27 mouse cellular contexts compared by ENCODE assay signal in the genomic region with DNA sequence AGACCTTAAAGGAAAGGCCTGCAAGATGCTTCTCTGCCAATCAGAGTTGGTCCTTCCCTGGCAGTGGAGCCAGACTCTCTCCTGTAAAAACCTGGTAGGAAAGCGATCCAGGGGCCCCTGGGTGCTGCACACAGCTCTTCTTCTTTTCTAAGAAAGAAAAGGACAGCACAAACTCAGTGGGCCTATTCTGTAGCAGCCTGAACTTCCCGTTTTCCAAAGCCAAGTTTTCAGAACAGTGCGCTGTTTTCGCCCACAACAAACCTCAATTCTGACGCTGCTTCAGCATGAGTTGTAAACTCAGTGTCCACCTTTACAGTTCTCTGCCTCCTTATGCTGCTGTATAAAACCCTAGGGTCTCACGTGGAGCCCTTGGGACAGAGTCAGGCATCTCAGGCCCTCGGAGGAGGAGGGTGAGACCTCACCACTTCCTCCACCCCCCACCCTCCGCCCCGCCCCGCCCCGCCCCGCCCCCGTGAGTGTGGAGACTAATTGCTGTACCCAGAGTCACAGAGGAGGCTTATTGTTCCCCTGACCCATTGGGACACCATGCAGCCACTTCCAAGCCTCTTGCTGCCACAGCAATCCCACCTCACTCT.
DNase-seq lines count a peak whose midpoint lies in the region; ATAC-seq lines count a peak whose summit lies in the region.
"Had no signal": no experiment of that assay in that cellular context is flagged by ENCODE, and none has a peak within 500 bp of the region (broad histone marks: within the 10 kb centered on the region; RNA-seq: fewer than 3 reads in every experiment).

No protein-coding gene starts in this region.

- no peak overlapping the region for H3K9ac ChIP-seq in midbrain, embryonic 11.5 days (ENCODE audit: low read length)
- H3K9ac ChIP-seq in embryonic facial prominence, embryonic 15.5 days: no peak overlapping the region
- H3K9ac ChIP-seq: forebrain, embryonic 12.5 days; heart, embryonic 15.5 days; hindbrain, embryonic 14.5 days; stomach, embryonic 15.5 days had no signal

- no peaks in the 10 kb centered on the region for H3K27me3 ChIP-seq in midbrain, embryonic 10.5 days (ENCODE audit: low read depth, poor library complexity, severe bottlenecking)
- H3K27me3 ChIP-seq in midbrain, embryonic 11.5 days (ENCODE audit: control insufficient read depth, insufficient read depth, low read length): no peaks in the 10 kb centered on the region
- H3K27me3 ChIP-seq in embryonic facial prominence, embryonic 15.5 days: no peaks in the 10 kb centered on the region
- H3K27me3 ChIP-seq: forebrain, embryonic 12.5 days; heart, embryonic 15.5 days; Patski; stomach, embryonic 15.5 days had no signal

- H3K9me3 ChIP-seq in midbrain, embryonic 10.5 days (replicated peaks): no peaks in the 10 kb centered on the region
- no peaks in the 10 kb centered on the region for H3K9me3 ChIP-seq in midbrain, embryonic 11.5 days (ENCODE audit: control insufficient read depth, low read length)
- no peaks in the 10 kb centered on the region for H3K9me3 ChIP-seq in embryonic facial prominence, embryonic 15.5 days (replicated peaks)
- H3K9me3 ChIP-seq: forebrain, embryonic 12.5 days; heart, embryonic 15.5 days; stomach, embryonic 15.5 days had no signal

- H3K27ac ChIP-seq in midbrain, embryonic 10.5 days (replicated peaks): 0 out of 2 replicates have a peak overlapping the region, but pooled peaks have one; percentile 2
- H3K27ac ChIP-seq in midbrain, embryonic 11.5 days (ENCODE audit: low read depth, low read length): no peak overlapping the region
- H3K27ac ChIP-seq in embryonic facial prominence, embryonic 15.5 days (replicated peaks): no peak overlapping the region
- H3K27ac ChIP-seq: forebrain, embryonic 12.5 days; heart, embryonic 15.5 days; hindbrain, embryonic 14.5 days; layer of hippocampus, adult 2 months; stomach, embryonic 15.5 days had no signal

- H3K4me3 ChIP-seq in midbrain, embryonic 10.5 days: no peak overlapping the region
- no peak overlapping the region for H3K4me3 ChIP-seq in midbrain, embryonic 11.5 days (ENCODE audit: low read depth, low read length)
- H3K4me3 ChIP-seq in embryonic facial prominence, embryonic 15.5 days (replicated peaks): no peak overlapping the region
- H3K4me3 ChIP-seq: forebrain, embryonic 12.5 days; heart, embryonic 15.5 days; layer of hippocampus, adult 2 months; stomach, embryonic 15.5 days had no signal

- WGBS in midbrain, embryonic 10.5 days: 59% methylated on average over 13 of the region's 13 CpGs
- WGBS in midbrain, embryonic 11.5 days: 63% methylated on average over 13 of the region's 13 CpGs
- WGBS in embryonic facial prominence, embryonic 15.5 days: 40% methylated on average over 13 of the region's 13 CpGs

- H3K4me1 ChIP-seq in midbrain, embryonic 10.5 days: 0 out of 2 replicates have a peak, but pooled peaks cover 3% of the 10 kb centered on the region
- no peaks in the 10 kb centered on the region for H3K4me1 ChIP-seq in midbrain, embryonic 11.5 days (ENCODE audit: control insufficient read depth, insufficient read depth, low read length)
- no peaks in the 10 kb centered on the region for H3K4me1 ChIP-seq in embryonic facial prominence, embryonic 15.5 days
- H3K4me1 ChIP-seq: forebrain, embryonic 12.5 days; heart, embryonic 15.5 days; stomach, embryonic 15.5 days had no signal

- H3K4me2 ChIP-seq in midbrain, embryonic 11.5 days: no peak overlapping the region
- no peak overlapping the region for H3K4me2 ChIP-seq in embryonic facial prominence, embryonic 15.5 days (replicated peaks)
- H3K4me2 ChIP-seq: forebrain, embryonic 12.5 days; heart, embryonic 15.5 days; hindbrain, embryonic 14.5 days; stomach, embryonic 15.5 days had no signal

- DNase-seq in midbrain, embryonic 10.5 days (ENCODE audit: low spot score): no peak
- DNase-seq in midbrain, embryonic 11.5 days (ENCODE audit: low spot score, missing footprints): no peak
- DNase-seq in kidney, adult 18-20 months: no peak
- no peak for DNase-seq in lung, postnatal 10 days
- DNase-seq in spleen, adult 18-20 months: no peak
- DNase-seq: adrenal gland, adult 2 months; cerebellum, adult 2 months; cerebellum, postnatal 25 days; embryo, embryonic 11 days; gastrocnemius, postnatal 36 days; heart, postnatal 36 days; kidney, adult 2 months; kidney, postnatal 10 days; right cerebral cortex, adult 18-20 months; right cerebral cortex, postnatal 4 days; thymus, adult 18-20 months; thymus, postnatal 36 days had no signal

- ATAC-seq in midbrain, embryonic 11.5 days (ENCODE audit: low FRiP score): no peak
- peak; percentile 51; the same call in 1 of the 2 replicates for ATAC-seq in embryonic facial prominence, embryonic 15.5 days (ENCODE audit: insufficient number of reproducible peaks, low FRiP score, low TSS enrichment, low read depth)
- peak; percentile 78 for ATAC-seq in megakaryocyte, adult 5-6 weeks (ENCODE audit: poor library complexity, severe bottlenecking)
- ATAC-seq: inflammation-experienced regulatory T-cells, adult 6 months; lung, postnatal 0 days; Patski had no signal

- H3K36me3 ChIP-seq in midbrain, embryonic 10.5 days: no peaks in the 10 kb centered on the region
- H3K36me3 ChIP-seq in midbrain, embryonic 11.5 days (ENCODE audit: control insufficient read depth, insufficient read depth, low read length): no peaks in the 10 kb centered on the region
- H3K36me3 ChIP-seq in embryonic facial prominence, embryonic 15.5 days: no peaks in the 10 kb centered on the region
- H3K36me3 ChIP-seq: forebrain, embryonic 12.5 days; heart, embryonic 15.5 days; stomach, embryonic 15.5 days had no signal
